Mouse (Mus musculus): Measurements from ENCODE around the gene 1110051M20Rik. TPM values are rescaled to one million over a fixed set of nuclear protein-coding genes. Genes with fewer than 3 reads are reported as not detected.

Gene 1110051M20Rik
- polyA plus RNA-seq, 1 experiment from 2014 or later: 6.0 TPM

- H3K36me3 ChIP-seq (ENCODE audit: control insufficient read depth, insufficient read depth): no peaks in the 10 kb centered on the region
- no peak overlapping the region for H3K27ac ChIP-seq (ENCODE audit: low read length)
- H3K4me2 ChIP-seq (ENCODE audit: low read depth, low read length): no peak overlapping the region
- H3K4me1 ChIP-seq (ENCODE audit: control insufficient read depth, low read depth, low read length): peaks cover 10% of the 10 kb centered on the region
- WGBS (ENCODE audit: insufficient replicate concordance): 69% methylated on average over 7 of the region's 7 CpGs
- no peak overlapping the region for H3K9ac ChIP-seq (ENCODE audit: low read depth, low read length)
- peaks cover 38% of the 10 kb centered on the region for H3K27me3 ChIP-seq (ENCODE audit: control insufficient read depth, insufficient read depth, low read depth, low read length)
- H3K4me3 ChIP-seq (ENCODE audit: low read depth, low read length): no peak overlapping the region
- ATAC-seq (ENCODE audit: low read depth): no peak
- no peaks in the 10 kb centered on the region for H3K9me3 ChIP-seq (replicated peaks; ENCODE audit: control insufficient read depth, low read length)
These were observed 16.3 kb upstream of the 1110051M20Rik start for GRCm38 (mm10) chr2:91460771-91461170.

GRCm38 (mm10) chr2:91460076-91460475 is 15.6 kb upstream of the 1110051M20Rik start:
- H3K4me2 ChIP-seq (ENCODE audit: low read depth, low read length): no peak overlapping the region
- peaks cover 10% of the 10 kb centered on the region for H3K4me1 ChIP-seq (ENCODE audit: control insufficient read depth, low read depth, low read length)
- no peak overlapping the region for H3K27ac ChIP-seq (ENCODE audit: low read length)
- 71% methylated on average over 6 of the region's 6 CpGs for WGBS (ENCODE audit: insufficient replicate concordance)
- H3K36me3 ChIP-seq (ENCODE audit: control insufficient read depth, insufficient read depth): no peaks in the 10 kb centered on the region
- H3K4me3 ChIP-seq (ENCODE audit: low read depth, low read length): no peak overlapping the region
- no peak for ATAC-seq (ENCODE audit: low read depth)
- no peaks in the 10 kb centered on the region for H3K9me3 ChIP-seq (replicated peaks; ENCODE audit: control insufficient read depth, low read length)
- H3K27me3 ChIP-seq (ENCODE audit: control insufficient read depth, insufficient read depth, low read depth, low read length): peaks cover 44% of the 10 kb centered on the region
- no peak overlapping the region for H3K9ac ChIP-seq (ENCODE audit: low read depth, low read length)

- WGBS (ENCODE audit: insufficient replicate concordance): under 1% methylated on average over 32 of the region's 32 CpGs
- ATAC-seq (ENCODE audit: low read depth): peak; percentile 46
- peaks cover 51% of the 10 kb centered on the region for H3K27me3 ChIP-seq (ENCODE audit: control insufficient read depth, insufficient read depth, low read depth, low read length)
- peak overlapping the region; percentile 72 for H3K4me2 ChIP-seq (ENCODE audit: low read depth, low read length)
- H3K9ac ChIP-seq (ENCODE audit: low read depth, low read length): peak overlapping the region; percentile 61; the same call in 1 of the 2 replicates
- H3K27ac ChIP-seq (ENCODE audit: low read length): peak overlapping the region; percentile 61
- H3K9me3 ChIP-seq (replicated peaks; ENCODE audit: control insufficient read depth, low read length): no peaks in the 10 kb centered on the region
- H3K4me1 ChIP-seq (ENCODE audit: control insufficient read depth, low read depth, low read length): peaks cover 10% of the 10 kb centered on the region
- H3K36me3 ChIP-seq (ENCODE audit: control insufficient read depth, insufficient read depth): no peaks in the 10 kb centered on the region
- H3K4me3 ChIP-seq (ENCODE audit: low read depth, low read length): peak overlapping the region; percentile 61
These were observed 14.3 kb upstream of the 1110051M20Rik start for GRCm38 (mm10) chr2:91458673-91459391.

- peak; percentile 24; the same call in 1 of the 2 replicates for ATAC-seq (ENCODE audit: low read depth)
- Histone ChIP-seq H3K9ac (ENCODE audit: low read depth, low read length) (peak overlapping the region; percentile 61), H3K4me1 (ENCODE audit: control insufficient read depth, low read depth, low read length) (peaks cover 10% of the 10 kb centered on the region), H3K27ac (ENCODE audit: low read length) (peak overlapping the region; percentile 39; the same call in 1 of the 2 replicates), H3K9me3 (replicated peaks; ENCODE audit: control insufficient read depth, low read length) (no peaks in the 10 kb centered on the region), H3K36me3 (ENCODE audit: control insufficient read depth, insufficient read depth) (no peaks in the 10 kb centered on the region), H3K27me3 (ENCODE audit: control insufficient read depth, insufficient read depth, low read depth, low read length) (peaks cover 51% of the 10 kb centered on the region), H3K4me3 (ENCODE audit: low read depth, low read length) (peak overlapping the region; percentile 61), H3K4me2 (ENCODE audit: low read depth, low read length) (peak overlapping the region; percentile 72)
- 1% methylated on average over 21 of the region's 21 CpGs for WGBS (ENCODE audit: insufficient replicate concordance)
These were observed 13.8 kb upstream of the 1110051M20Rik start for GRCm38 (mm10) chr2:91458252-91458672.

GRCm38 (mm10) chr2:91457656-91458251 is 13.2 kb upstream of the 1110051M20Rik start:
- H3K4me1 ChIP-seq (ENCODE audit: control insufficient read depth, low read depth, low read length): peaks cover 11% of the 10 kb centered on the region
- WGBS (ENCODE audit: insufficient replicate concordance): under 1% methylated on average over 45 of the region's 45 CpGs
- peak overlapping the region; percentile 72 for H3K4me2 ChIP-seq (ENCODE audit: low read depth, low read length)
- H3K9ac ChIP-seq (ENCODE audit: low read depth, low read length): peak overlapping the region; percentile 61
- peak overlapping the region; percentile 74 for H3K27ac ChIP-seq (ENCODE audit: low read length)
- ATAC-seq (ENCODE audit: low read depth): peak; percentile 28
- peak overlapping the region; percentile 61 for H3K4me3 ChIP-seq (ENCODE audit: low read depth, low read length)
- no peaks in the 10 kb centered on the region for H3K9me3 ChIP-seq (replicated peaks; ENCODE audit: control insufficient read depth, low read length)
- no peaks in the 10 kb centered on the region for H3K36me3 ChIP-seq (ENCODE audit: control insufficient read depth, insufficient read depth)
- H3K27me3 ChIP-seq (ENCODE audit: control insufficient read depth, insufficient read depth, low read depth, low read length): peaks cover 51% of the 10 kb centered on the region

GRCm38 (mm10) chr2:91457259-91457655 is 12.8 kb upstream of the 1110051M20Rik start, which contains the start of gene Lrp4:
TSS of gene Lrp4 (plus strand) at chr2:91457511.
- Histone ChIP-seq H3K9ac (ENCODE audit: low read depth, low read length) (peak within 1 kb of the TSS; percentile 61), H3K4me1 (ENCODE audit: control insufficient read depth, low read depth, low read length) (peaks cover 15% of the 10 kb centered on the region), H3K4me2 (ENCODE audit: low read depth, low read length) (peak within 1 kb of the TSS; percentile 72), H3K9me3 (replicated peaks; ENCODE audit: control insufficient read depth, low read length) (no peaks in the 10 kb centered on the region), H3K27ac (ENCODE audit: low read length) (peak within 1 kb of the TSS; percentile 74), H3K27me3 (ENCODE audit: control insufficient read depth, insufficient read depth, low read depth, low read length) (peaks cover 51% of the 10 kb centered on the region), H3K36me3 (ENCODE audit: control insufficient read depth, insufficient read depth) (no peaks in the 10 kb centered on the region), H3K4me3 (ENCODE audit: low read depth, low read length) (peak within 1 kb of the TSS; percentile 61)
- peak; percentile 80 for ATAC-seq (ENCODE audit: low read depth)
- WGBS (ENCODE audit: insufficient replicate concordance): under 1% methylated on average over 31 of the region's 36 CpGs

GRCm38 (mm10) chr2:91456491-91457100 is 12.1 kb upstream of the 1110051M20Rik start:
- Histone ChIP-seq H3K4me1 (ENCODE audit: control insufficient read depth, low read depth, low read length) (peaks cover 15% of the 10 kb centered on the region), H3K4me3 (ENCODE audit: low read depth, low read length) (peak overlapping the region; percentile 61), H3K27me3 (ENCODE audit: control insufficient read depth, insufficient read depth, low read depth, low read length) (peaks cover 51% of the 10 kb centered on the region), H3K36me3 (ENCODE audit: control insufficient read depth, insufficient read depth) (no peaks in the 10 kb centered on the region), H3K9me3 (replicated peaks; ENCODE audit: control insufficient read depth, low read length) (no peaks in the 10 kb centered on the region), H3K9ac (ENCODE audit: low read depth, low read length) (no peak overlapping the region; the same call in 1 of the 2 replicates), H3K4me2 (ENCODE audit: low read depth, low read length) (peak overlapping the region; percentile 72), H3K27ac (ENCODE audit: low read length) (no peak overlapping the region)
- WGBS (ENCODE audit: insufficient replicate concordance): 37% methylated on average over 9 of the region's 9 CpGs
- no peak for ATAC-seq (ENCODE audit: low read depth)

- 3% methylated on average over 4 of the region's 4 CpGs for WGBS (ENCODE audit: insufficient replicate concordance)
- ATAC-seq (ENCODE audit: low read depth): no peak
These were observed 11.3 kb upstream of the 1110051M20Rik start for GRCm38 (mm10) chr2:91455826-91456225.

More at GRCm38 (mm10) chr2:91455826-91456225, 11.3 kb upstream of the 1110051M20Rik start:
- no peaks in the 10 kb centered on the region for H3K9me3 ChIP-seq (replicated peaks; ENCODE audit: control insufficient read depth, low read length)
- peaks cover 51% of the 10 kb centered on the region for H3K27me3 ChIP-seq (ENCODE audit: control insufficient read depth, insufficient read depth, low read depth, low read length)
- no peak overlapping the region for H3K4me2 ChIP-seq (ENCODE audit: low read depth, low read length)
- peaks cover 15% of the 10 kb centered on the region for H3K4me1 ChIP-seq (ENCODE audit: control insufficient read depth, low read depth, low read length)
- no peaks in the 10 kb centered on the region for H3K36me3 ChIP-seq (ENCODE audit: control insufficient read depth, insufficient read depth)
- no peak overlapping the region for H3K4me3 ChIP-seq (ENCODE audit: low read depth, low read length)
- no peak overlapping the region for H3K9ac ChIP-seq (ENCODE audit: low read depth, low read length)
- no peak overlapping the region for H3K27ac ChIP-seq (ENCODE audit: low read length)
